Mouse (Mus musculus): Measurements from ENCODE around the gene Zbtb16. TPM values are rescaled to one million over a fixed set of nuclear protein-coding genes. Genes with fewer than 3 reads are reported as not detected.
A peak's percentile ranks its signal among the peaks of the same experiment; 100 is the strongest.

Zbtb16 gene
- polyA plus RNA-seq, 1 experiment from 2014 or later = 2.3 TPM

GRCm38 (mm10) chr9:48787906-48788410 is 48.1 kb downstream of the Zbtb16 start:
- Histone ChIP-seq H3K9ac (ENCODE audit: low read length) (no peak overlapping the region), H3K4me1 (ENCODE audit: control insufficient read depth, insufficient read depth, low read length) (no peaks in the 10 kb centered on the region), H3K27ac (ENCODE audit: low read depth, low read length) (no peak overlapping the region), H3K9me3 (replicated peaks; ENCODE audit: control insufficient read depth, low read length) (no peaks in the 10 kb centered on the region), H3K4me2 (ENCODE audit: low read length) (no peak overlapping the region), H3K36me3 (ENCODE audit: control insufficient read depth, insufficient read depth, low read length) (no peaks in the 10 kb centered on the region), H3K4me3 (ENCODE audit: low read depth, low read length) (no peak overlapping the region), H3K27me3 (replicated peaks; ENCODE audit: control insufficient read depth, insufficient read depth, low read length) (no peaks in the 10 kb centered on the region)
- ATAC-seq = no peak
- DNase-seq (ENCODE audit: low spot score) = no peak
- WGBS = 77% methylated on average over 9 of the region's 9 CpGs

DNA sequence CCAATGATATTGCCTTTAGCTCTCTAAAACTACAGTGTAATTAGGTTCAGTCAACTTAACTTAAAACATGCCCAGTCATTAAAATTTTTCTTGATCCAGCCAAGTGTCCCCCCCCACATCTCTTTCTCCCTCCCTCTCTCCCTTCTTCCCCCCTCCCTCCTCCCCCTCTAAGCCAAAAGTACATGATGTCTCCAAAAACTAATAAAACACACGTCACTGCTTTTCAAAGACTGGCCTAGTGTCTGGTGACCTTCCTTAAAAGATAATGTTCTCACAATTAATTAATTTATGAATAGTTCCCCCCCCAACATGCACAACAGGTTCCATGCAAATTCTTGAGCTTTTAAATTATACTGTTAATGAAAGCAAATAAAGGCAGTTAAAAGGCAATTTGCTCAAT is 48.7 kb downstream of the Zbtb16 start:
- no peak overlapping the region for H3K9ac ChIP-seq (ENCODE audit: low read length)
- H3K4me2 ChIP-seq (ENCODE audit: low read length) = no peak overlapping the region
- no peak overlapping the region for H3K27ac ChIP-seq (ENCODE audit: low read depth, low read length)
- H3K36me3 ChIP-seq (ENCODE audit: control insufficient read depth, insufficient read depth, low read length) = no peaks in the 10 kb centered on the region
- WGBS = 82% methylated on average over 1 of the region's 1 CpGs
- H3K9me3 ChIP-seq (replicated peaks; ENCODE audit: control insufficient read depth, low read length) = no peaks in the 10 kb centered on the region
- ATAC-seq = no peak
- no peak for DNase-seq (ENCODE audit: low spot score)
- H3K27me3 ChIP-seq (replicated peaks; ENCODE audit: control insufficient read depth, insufficient read depth, low read length) = no peaks in the 10 kb centered on the region
- H3K4me1 ChIP-seq (ENCODE audit: control insufficient read depth, insufficient read depth, low read length) = 0 out of 2 replicates have a peak, but pooled peaks cover 2% of the 10 kb centered on the region
- no peak overlapping the region for H3K4me3 ChIP-seq (ENCODE audit: low read depth, low read length)

- ATAC-seq (no peak), DNase-seq (ENCODE audit: low spot score) (no peak)
- H3K4me2 ChIP-seq (ENCODE audit: low read length) = no peak overlapping the region
- H3K36me3 ChIP-seq (ENCODE audit: control insufficient read depth, insufficient read depth, low read length) = no peaks in the 10 kb centered on the region
- 65% methylated on average over 6 of the region's 6 CpGs for WGBS
- H3K27ac ChIP-seq (ENCODE audit: low read depth, low read length) = no peak overlapping the region
- no peaks in the 10 kb centered on the region for H3K9me3 ChIP-seq (replicated peaks; ENCODE audit: control insufficient read depth, low read length)
- H3K4me1 ChIP-seq (ENCODE audit: control insufficient read depth, insufficient read depth, low read length) = 0 out of 2 replicates have a peak, but pooled peaks cover 3% of the 10 kb centered on the region
- no peak overlapping the region for H3K9ac ChIP-seq (ENCODE audit: low read length)
- no peak overlapping the region for H3K4me3 ChIP-seq (ENCODE audit: low read depth, low read length)
- no peaks in the 10 kb centered on the region for H3K27me3 ChIP-seq (replicated peaks; ENCODE audit: control insufficient read depth, insufficient read depth, low read length)
Measured at GRCm38 (mm10) chr9:48786814-48787213, 49.2 kb downstream of the Zbtb16 start.

DNA sequence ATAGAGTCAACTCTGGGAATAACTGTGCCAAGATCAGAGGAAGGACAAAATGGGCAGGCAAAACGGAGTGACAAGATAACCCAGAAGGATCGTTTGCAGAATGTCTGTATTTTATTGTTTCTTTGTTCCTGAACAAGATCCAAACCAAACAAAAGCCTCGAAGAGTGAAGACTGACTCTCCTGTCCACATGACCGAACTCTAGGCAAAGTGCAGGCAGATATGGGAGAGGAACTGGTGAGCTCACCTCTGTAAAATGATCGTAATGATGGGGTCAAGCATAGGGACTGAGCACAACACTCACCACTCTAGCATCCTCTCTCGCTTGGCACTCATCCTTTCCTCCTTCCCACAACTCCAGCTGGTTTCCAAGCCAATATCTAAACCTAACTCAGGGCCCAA is 51.1 kb downstream of the Zbtb16 start:
- 90% methylated on average over 6 of the region's 6 CpGs for WGBS
- no peak for ATAC-seq

DNA sequence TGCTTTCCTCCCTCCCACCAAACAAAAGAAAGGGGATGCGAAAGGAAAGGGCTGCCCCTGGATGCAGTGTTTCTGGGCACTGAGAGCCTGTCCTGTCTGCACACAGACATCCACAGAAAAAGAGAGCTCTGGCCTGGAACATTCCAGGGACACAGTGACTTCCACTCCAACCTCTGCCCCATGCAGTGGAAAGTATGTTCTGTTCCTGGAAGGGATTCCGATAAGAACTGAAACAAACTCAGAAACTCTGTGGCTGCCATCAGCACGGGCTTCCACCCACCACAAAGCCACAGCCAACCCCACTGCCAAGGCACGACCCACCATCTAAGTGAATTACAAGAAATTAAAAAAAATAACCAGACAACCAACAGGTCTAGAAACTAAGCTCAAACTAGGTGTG is 52.7 kb downstream of the Zbtb16 start:
- no peaks in the 10 kb centered on the region for H3K27me3 ChIP-seq (replicated peaks; ENCODE audit: control insufficient read depth, insufficient read depth, low read length)
- H3K4me3 ChIP-seq (ENCODE audit: low read depth, low read length) = no peak overlapping the region
- no peaks in the 10 kb centered on the region for H3K36me3 ChIP-seq (ENCODE audit: control insufficient read depth, insufficient read depth, low read length)
- no peaks in the 10 kb centered on the region for H3K9me3 ChIP-seq (replicated peaks; ENCODE audit: control insufficient read depth, low read length)
- H3K4me1 ChIP-seq (ENCODE audit: control insufficient read depth, insufficient read depth, low read length) = 0 out of 2 replicates have a peak, but pooled peaks cover 3% of the 10 kb centered on the region
- no peak overlapping the region for H3K27ac ChIP-seq (ENCODE audit: low read depth, low read length)
- ATAC-seq (no peak), DNase-seq (ENCODE audit: low spot score) (no peak)
- H3K4me2 ChIP-seq (ENCODE audit: low read length) = no peak overlapping the region
- no peak overlapping the region for H3K9ac ChIP-seq (ENCODE audit: low read length)
- 62% methylated on average over 4 of the region's 4 CpGs for WGBS

More for the DNA sequence above, 51.1 kb downstream of the Zbtb16 start:
- Histone ChIP-seq H3K9ac (ENCODE audit: low read length) (no peak overlapping the region), H3K4me3 (ENCODE audit: low read depth, low read length) (no peak overlapping the region), H3K27me3 (replicated peaks; ENCODE audit: control insufficient read depth, insufficient read depth, low read length) (no peaks in the 10 kb centered on the region), H3K4me2 (ENCODE audit: low read length) (no peak overlapping the region), H3K4me1 (ENCODE audit: control insufficient read depth, insufficient read depth, low read length) (0 out of 2 replicates have a peak, but pooled peaks cover 3% of the 10 kb centered on the region), H3K9me3 (replicated peaks; ENCODE audit: control insufficient read depth, low read length) (no peaks in the 10 kb centered on the region), H3K27ac (ENCODE audit: low read depth, low read length) (no peak overlapping the region), H3K36me3 (ENCODE audit: control insufficient read depth, insufficient read depth, low read length) (no peaks in the 10 kb centered on the region)
- DNase-seq (ENCODE audit: low spot score) = no peak

- ATAC-seq (peak; percentile 29; the same call in 1 of the 2 replicates), DNase-seq (ENCODE audit: low spot score) (peak; percentile 27)
Measured at GRCm38 (mm10) chr9:48782284-48783060, 53.5 kb downstream of the Zbtb16 start.

DNA sequence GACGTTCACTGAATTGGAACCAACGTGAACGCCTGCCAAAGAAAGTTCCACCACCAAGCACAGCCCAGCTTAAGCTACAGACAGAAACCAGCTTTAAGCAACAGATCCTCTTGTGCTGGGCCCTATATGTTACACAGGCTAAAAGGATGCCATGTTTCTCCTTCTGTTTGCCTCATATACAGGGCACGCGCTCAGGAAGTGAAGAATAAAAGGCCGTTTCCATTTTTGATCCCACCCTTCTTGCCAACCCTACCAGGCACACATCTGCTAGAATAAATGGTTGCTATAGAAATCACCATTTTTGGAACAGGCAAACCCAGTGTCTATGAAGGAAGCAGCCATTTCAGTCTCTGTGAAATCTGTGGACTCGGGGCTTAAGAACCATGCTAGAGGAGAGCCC is 59.8 kb downstream of the Zbtb16 start:
- peak; percentile 37 for DNase-seq (ENCODE audit: low spot score)

More at GRCm38 (mm10) chr9:48782284-48783060, 53.5 kb downstream of the Zbtb16 start:
- Histone ChIP-seq H3K4me2 (ENCODE audit: low read length) (no peak overlapping the region), H3K4me3 (ENCODE audit: low read depth, low read length) (no peak overlapping the region), H3K4me1 (ENCODE audit: control insufficient read depth, insufficient read depth, low read length) (0 out of 2 replicates have a peak, but pooled peaks cover 3% of the 10 kb centered on the region), H3K9me3 (replicated peaks; ENCODE audit: control insufficient read depth, low read length) (no peaks in the 10 kb centered on the region), H3K9ac (ENCODE audit: low read length) (no peak overlapping the region), H3K36me3 (ENCODE audit: control insufficient read depth, insufficient read depth, low read length) (no peaks in the 10 kb centered on the region), H3K27ac (ENCODE audit: low read depth, low read length) (no peak overlapping the region), H3K27me3 (replicated peaks; ENCODE audit: control insufficient read depth, insufficient read depth, low read length) (no peaks in the 10 kb centered on the region)
- 43% methylated on average over 15 of the region's 15 CpGs for WGBS

DNA sequence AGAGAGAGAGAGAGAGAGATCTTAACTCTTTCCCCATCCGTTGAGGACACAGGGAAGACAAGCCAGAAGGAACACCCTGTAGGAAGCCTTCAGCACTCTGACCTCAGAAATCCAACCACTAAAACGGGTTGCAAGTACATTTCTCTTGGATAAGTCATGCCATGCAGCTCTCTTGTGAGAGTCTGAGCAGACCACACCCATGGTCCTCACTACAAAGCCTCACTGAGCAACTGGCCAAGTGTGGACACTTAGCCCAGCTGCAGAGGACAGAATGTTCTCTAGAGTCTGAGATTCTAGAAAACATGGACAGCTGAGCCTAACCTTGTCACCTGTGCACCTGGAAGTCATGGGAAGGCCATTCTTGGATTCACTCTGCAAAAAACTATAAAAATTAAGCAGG is 60.5 kb downstream of the Zbtb16 start:
- no peak overlapping the region for H3K4me3 ChIP-seq (ENCODE audit: low read depth, low read length)
- H3K9me3 ChIP-seq (replicated peaks; ENCODE audit: control insufficient read depth, low read length) = no peaks in the 10 kb centered on the region
- H3K27me3 ChIP-seq (replicated peaks; ENCODE audit: control insufficient read depth, insufficient read depth, low read length) = no peaks in the 10 kb centered on the region
- H3K27ac ChIP-seq (ENCODE audit: low read depth, low read length) = no peak overlapping the region
- no peaks in the 10 kb centered on the region for H3K4me1 ChIP-seq (ENCODE audit: control insufficient read depth, insufficient read depth, low read length)
- no peak overlapping the region for H3K9ac ChIP-seq (ENCODE audit: low read length)
- no peak overlapping the region for H3K4me2 ChIP-seq (ENCODE audit: low read length)
- DNase-seq (ENCODE audit: low spot score) (no peak), ATAC-seq (no peak)
- 77% methylated on average over 2 of the region's 2 CpGs for WGBS
- H3K36me3 ChIP-seq (ENCODE audit: control insufficient read depth, insufficient read depth, low read length) = no peaks in the 10 kb centered on the region

More for the DNA sequence above, 59.8 kb downstream of the Zbtb16 start:
- Histone ChIP-seq H3K27ac (ENCODE audit: low read depth, low read length) (no peak overlapping the region), H3K4me1 (ENCODE audit: control insufficient read depth, insufficient read depth, low read length) (no peaks in the 10 kb centered on the region), H3K4me2 (ENCODE audit: low read length) (no peak overlapping the region), H3K4me3 (ENCODE audit: low read depth, low read length) (no peak overlapping the region), H3K9me3 (replicated peaks; ENCODE audit: control insufficient read depth, low read length) (no peaks in the 10 kb centered on the region), H3K27me3 (replicated peaks; ENCODE audit: control insufficient read depth, insufficient read depth, low read length) (no peaks in the 10 kb centered on the region), H3K9ac (ENCODE audit: low read length) (no peak overlapping the region), H3K36me3 (ENCODE audit: control insufficient read depth, insufficient read depth, low read length) (no peaks in the 10 kb centered on the region)
- 81% methylated on average over 7 of the region's 7 CpGs for WGBS
- no peak for ATAC-seq

DNA sequence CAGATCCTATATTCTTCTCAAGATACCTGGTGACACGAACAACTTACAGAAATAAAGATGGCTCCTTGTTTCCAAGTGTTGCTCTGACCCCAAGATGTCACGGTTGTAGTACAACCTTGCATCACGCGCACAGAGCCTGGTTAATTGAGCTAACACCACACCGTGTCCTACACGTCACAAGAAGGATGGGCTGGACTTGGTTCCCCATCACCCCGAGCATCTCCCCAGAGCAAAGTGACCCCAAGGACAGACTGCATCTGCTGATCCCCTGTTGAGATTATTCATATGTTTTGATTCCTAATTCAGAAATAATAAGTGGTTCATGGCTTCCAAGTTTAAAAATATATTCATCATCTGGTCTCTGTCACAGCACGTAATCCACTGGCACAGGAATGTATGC is 62.3 kb downstream of the Zbtb16 start:
- ATAC-seq (no peak), DNase-seq (ENCODE audit: low spot score) (no peak)
- no peaks in the 10 kb centered on the region for H3K9me3 ChIP-seq (replicated peaks; ENCODE audit: control insufficient read depth, low read length)
- H3K4me2 ChIP-seq (ENCODE audit: low read length) = no peak overlapping the region
- H3K27me3 ChIP-seq (replicated peaks; ENCODE audit: control insufficient read depth, insufficient read depth, low read length) = no peaks in the 10 kb centered on the region
- no peak overlapping the region for H3K9ac ChIP-seq (ENCODE audit: low read length)
- no peaks in the 10 kb centered on the region for H3K4me1 ChIP-seq (ENCODE audit: control insufficient read depth, insufficient read depth, low read length)
- WGBS = 90% methylated on average over 8 of the region's 8 CpGs
- H3K36me3 ChIP-seq (ENCODE audit: control insufficient read depth, insufficient read depth, low read length) = no peaks in the 10 kb centered on the region
- no peak overlapping the region for H3K27ac ChIP-seq (ENCODE audit: low read depth, low read length)
- H3K4me3 ChIP-seq (ENCODE audit: low read depth, low read length) = no peak overlapping the region

Data from forebrain, embryonic 14.5 days (tissue).